Mouse (Mus musculus) heart, postnatal 0 days (tissue): ENCODE data around the gene Aaed1.

Experiments
- CTCF ChIP-seq: IDR thresholded peaks from 2 replicates; pipeline ENCODE4 v1.5.1; 2016; ENCODE audit warnings: antibody characterized with exemption, control low read depth, low read depth
- EP300 ChIP-seq: IDR thresholded peaks from 2 replicates; pipeline ENCODE4 v1.6.1; 2016; ENCODE audit warnings: antibody characterized with exemption, low read depth

DNA sequence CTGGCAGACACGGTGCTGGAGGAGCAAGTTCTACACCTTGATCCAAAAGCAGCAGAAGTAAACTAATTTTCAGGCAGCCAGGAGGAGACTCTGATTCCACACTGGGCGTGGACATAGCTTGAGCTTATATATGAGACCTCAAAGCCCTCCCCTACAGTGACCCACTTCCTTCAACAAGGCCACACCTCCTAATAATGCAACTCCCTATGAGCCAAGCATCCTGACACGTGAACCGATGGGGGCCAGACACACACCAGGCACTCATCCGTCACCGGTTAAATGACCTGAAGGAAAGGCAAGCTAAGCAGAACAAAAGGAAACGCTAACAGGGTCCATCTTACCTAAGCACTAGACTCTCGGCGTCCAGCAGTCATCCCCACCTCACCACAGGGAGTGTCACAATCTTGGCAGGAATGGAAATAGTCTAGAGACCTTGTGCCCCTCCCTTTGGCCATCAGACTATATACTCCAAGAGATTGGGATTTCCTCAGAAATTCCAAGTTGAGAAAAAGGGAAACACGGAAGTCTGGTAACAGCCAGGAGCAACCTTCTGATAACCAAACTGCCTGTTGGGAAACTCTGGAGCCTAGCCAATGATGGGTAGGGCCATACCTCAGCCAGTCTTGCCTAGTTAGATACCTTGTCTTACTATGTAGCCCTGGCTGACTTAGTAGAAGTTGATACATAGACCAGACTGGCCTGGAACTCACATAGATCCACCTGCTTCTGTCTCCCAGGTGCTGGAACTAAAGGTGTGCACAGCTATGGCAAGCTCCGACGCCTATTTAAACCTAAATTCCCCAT is 55.3 kb downstream of the Aaed1 start:
- TF ChIP-seq CTCF (no peak), EP300 (no peak)
